Mouse (Mus musculus) fibroblast of lung, adult 2 months (primary cell): Measurements from ENCODE around the gene Noa1.

Experiments used
- DNase-seq: peaks from one replicate; pipeline ENCODE4 v3.0.0-alpha.2; 2011; ENCODE audit warnings: low read depth

Gene Noa1

DNA sequence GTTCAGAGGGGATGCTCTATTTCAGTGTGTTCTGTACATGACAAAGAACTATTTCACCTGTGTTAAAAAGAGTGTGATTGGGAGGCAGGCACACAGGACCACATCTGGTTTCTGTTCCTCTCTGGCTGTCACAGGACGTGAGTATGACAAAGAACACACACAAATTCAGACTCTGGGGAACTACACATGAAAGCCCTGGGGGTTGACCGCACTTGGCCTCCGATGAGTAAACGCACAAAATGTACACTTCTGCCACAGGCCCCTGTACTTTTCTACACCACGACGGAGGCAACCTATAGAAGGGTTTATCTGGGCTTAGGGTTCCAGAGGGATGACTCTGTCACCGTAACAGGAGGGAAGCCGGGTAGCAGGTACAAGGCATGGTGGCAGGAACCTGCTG, 20.2 kb downstream of the Noa1 start:
- no peak for DNase-seq

DNA sequence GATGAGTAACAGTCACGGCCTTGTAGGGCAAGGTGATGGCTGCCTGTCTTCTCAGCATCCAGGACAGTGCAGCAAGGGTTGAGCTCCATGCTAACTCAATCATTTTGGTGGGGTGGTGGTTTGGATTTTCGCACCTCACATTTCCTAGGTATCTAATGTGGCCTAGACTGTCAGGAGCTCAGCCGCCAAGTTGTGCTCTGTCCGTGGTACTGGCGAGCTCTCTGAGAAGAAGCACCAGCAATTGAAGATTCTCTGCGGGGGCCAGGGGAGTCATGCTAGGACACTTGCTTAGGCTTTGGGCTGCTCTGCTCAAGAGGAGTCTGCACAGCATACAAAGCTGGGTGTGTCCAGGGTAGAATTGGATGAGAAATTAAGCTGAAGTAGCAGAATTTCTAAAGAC, 22.0 kb downstream of the Noa1 start:
- no peak for DNase-seq

DNA sequence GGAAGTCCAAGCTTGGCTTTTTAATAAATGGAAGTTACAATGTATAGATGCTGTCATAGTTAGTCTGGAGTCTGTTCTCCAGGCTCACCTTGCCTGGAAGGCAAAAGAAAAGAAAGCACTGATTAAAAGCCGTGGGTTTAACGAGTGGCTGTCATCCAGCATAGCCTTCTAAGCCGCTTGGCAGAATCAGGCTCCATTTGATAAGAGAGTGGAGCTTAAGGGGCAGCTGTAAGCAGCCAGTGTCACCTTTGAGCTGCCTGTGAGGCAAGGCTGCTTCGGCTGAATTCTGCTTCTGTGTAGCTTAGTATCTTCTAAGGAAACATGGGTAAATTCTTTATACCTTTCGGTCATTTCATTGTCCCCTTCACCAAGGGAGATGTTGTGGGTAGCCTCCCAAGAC, 23.0 kb downstream of the Noa1 start:
- DNase-seq = no peak

DNA sequence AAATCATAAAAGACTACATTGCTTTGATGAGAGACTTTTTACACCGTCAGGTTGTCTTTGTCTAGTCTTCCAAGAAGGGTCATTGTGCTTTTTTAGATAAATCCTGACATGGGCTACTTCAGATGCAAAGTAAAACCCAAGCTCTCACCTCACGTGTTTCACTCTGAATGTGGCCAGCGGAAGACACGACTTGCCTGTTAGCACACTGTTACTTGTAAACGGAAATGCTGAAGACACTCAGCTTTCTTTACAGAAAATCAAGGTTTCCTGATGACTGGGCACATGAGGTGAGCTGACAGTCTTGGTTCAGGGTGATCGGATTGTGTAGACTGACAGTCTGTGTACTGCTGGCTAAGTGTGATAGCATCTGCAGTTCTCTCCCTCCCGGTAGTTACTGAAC, 24.2 kb downstream of the Noa1 start:
- no peak for DNase-seq

DNA sequence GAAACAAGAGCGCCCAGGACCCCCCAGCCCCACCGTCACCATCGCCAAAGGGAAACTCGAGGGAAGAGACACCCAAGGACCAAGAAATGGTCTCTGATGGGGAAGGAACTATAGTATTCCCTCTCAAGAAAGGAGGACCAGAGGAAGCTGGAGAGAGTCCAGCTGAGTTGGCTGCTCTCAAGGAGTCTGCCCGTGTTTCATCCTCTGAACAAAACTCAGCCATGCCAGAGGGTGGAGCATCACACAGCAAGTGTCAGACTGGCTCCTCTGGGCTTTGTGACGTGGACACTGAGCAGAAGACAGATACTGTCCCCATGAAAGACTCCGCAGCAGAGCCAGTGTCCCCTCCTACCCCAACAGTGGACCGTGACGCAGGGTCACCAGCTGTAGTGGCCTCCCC, 27.6 kb downstream of the Noa1 start:
- DNase-seq = no peak

DNA sequence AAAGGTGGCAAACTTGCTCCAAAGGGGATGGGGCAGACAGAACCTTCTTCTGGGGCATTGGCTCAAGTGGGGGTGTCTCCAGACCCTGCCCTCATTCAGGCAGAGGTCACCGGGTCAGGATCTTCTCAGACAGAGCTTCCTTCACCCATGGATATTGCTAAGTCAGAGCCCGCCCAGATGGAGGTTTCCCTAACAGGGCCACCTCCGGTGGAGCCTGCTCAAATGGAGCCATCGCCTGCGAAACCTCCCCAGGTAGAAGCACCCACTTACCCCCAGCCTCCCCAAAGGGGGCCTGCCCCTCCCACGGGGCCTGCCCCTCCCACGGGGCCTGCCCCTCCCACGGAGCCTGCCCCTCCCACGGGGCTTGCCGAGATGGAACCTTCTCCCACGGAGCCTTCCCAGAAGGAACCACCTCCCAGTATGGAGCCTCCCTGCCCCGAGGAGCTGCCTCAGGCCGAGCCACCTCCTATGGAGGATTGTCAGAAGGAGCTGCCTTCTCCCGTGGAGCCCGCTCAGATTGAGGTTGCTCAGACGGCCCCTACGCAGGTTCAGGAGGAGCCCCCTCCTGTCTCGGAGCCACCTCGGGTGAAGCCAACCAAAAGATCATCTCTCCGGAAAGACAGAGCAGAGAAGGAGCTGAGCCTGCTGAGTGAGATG, 28.2 kb downstream of the Noa1 start:
- DNase-seq = no peak

DNA sequence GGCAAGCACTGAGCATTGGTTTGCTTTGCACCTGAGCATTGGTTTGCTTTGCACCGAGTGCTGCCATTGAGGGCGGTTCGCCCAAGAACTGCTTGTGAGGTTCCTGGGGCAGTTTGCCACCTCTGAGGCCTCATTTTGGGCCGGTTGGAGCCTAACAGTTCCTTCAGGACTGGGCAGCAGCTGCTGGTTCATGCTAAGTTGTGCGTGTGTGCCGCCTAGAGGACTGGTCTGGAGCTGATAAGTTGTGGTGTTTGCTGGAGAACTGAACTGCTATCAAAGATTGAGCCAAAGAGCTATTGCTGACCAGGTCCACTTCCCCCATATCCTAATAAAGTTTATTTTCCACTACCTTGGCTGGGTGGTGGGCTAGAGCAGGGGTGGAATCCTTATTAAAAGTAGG, 32.7 kb downstream of the Noa1 start:
- DNase-seq = no peak

DNA sequence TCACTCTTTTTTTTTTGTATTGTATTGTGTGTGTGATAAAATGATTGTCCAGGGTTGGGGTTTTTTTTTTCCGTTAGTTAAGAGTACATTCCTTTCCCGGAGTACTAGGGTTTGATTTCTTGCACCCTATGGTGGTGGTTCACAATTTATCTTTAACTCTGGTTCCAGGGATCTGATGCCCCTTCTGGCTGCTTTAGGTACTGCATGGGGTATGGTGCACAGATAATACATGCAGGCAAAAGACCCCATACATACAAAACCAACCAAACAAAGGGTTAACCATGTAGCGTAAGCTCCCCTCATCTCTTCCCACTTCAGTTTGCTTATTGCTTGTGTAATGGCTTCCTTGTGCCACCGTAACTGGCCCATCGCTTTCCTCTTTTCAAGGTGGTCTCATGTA, 33.9 kb downstream of the Noa1 start:
- DNase-seq = no peak

DNA sequence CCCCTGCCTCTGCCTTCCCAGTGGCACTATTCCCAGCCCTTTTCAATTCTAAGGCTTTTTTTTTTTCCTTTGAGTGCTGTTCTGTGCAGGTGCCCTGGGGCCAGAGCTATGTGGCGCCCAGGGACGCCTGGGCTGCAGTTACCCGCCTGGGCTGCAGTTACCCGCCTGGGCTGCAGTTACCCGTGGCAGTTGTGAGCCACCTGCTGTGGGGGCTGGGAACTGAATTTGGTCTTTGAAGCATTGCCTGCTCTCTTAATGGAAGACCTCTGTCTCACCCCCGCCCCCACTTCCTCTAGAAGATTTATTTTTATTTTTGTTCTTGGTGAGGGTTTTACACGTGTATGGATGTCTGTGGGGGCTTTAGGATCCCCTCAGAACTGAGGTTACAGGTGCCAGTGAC, 36.7 kb downstream of the Noa1 start:
- no peak for DNase-seq

DNA sequence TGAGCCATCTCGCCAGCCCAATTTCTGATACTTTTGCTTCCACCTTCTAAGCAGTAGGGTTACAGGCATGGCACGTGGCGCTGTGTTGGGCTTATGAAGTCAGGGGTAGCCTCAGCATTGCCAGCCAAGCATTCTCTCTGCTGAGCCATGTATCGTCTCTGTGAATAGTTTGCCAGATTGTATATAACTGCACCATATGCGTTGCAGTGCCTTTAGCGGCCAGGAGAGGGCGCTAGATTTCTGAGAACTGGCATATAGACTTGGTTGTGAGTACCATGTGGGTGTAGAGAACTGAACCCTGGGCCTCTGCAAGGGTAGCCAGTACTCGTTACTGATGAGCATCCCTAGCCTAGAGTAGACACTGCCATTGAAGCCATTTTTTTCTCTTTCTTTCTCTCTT, 40.5 kb downstream of the Noa1 start:
- no peak for DNase-seq

DNA sequence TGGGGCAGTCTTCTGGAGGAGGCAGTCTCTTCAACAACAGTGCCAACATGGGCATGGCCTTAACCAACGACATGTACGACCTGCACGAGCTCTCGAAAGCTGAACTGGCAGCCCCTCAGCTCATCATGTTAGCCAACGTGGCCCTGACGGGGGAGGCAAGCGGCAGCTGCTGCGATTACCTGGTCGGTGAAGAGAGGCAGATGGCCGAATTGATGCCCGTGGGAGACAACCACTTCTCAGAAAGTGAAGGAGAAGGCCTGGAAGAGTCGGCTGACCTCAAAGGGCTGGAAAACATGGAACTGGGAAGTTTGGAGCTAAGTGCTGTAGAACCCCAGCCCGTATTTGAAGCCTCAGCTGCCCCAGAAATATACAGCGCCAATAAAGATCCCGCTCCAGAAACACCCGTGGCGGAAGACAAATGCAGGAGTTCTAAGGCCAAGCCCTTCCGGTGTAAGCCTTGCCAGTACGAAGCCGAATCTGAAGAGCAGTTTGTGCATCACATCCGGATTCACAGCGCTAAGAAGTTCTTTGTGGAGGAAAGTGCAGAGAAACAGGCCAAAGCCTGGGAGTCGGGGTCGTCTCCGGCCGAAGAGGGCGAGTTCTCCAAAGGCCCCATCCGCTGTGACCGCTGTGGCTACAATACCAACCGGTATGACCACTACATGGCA, 41.8 kb downstream of the Noa1 start:
- no peak for DNase-seq

DNA sequence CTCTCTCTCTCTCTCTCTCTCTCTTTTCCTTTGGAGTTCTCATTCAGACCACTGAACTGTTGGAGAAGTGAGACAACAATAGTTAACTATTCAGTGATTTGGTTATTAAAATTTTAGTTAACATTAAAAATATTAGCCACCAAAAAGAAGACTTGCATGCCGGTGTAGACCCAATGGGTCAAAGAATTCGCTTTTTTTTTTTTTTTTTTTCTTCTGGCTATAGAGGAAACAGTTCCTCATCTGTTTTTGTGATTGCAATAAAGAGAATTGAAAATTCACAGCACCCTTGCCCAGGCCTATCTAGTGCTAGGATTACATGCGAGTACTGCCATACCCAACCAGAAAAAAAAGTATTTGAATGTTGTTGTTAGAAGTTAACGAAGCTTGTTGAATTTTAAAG, 42.4 kb downstream of the Noa1 start:
- DNase-seq = no peak

DNA sequence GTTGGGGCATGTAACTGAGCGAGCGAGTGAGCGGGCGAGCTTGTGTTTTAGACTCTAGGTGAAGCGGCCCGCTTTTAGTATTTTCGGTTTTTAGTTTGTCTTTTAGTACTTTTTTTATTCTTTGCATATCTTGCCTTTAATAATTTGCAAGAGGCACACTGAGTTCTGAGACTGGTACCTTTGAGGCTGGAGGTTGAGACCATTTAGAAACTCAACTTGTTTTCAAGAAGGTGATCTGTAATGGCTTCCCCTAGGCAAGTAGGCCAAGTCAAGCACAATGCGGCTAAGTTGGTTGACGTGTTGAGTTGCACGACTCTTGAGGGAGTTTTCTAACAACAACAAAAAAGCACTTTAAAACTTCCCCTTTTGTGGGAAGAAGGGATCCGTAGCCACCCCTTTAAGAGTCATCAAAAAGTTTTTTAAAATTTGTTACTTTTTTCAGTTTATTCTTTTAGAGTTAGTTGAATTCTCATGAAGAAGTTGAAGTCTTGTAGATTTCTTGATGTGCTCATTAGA, 42.9 kb downstream of the Noa1 start:
- DNase-seq = no peak

DNA sequence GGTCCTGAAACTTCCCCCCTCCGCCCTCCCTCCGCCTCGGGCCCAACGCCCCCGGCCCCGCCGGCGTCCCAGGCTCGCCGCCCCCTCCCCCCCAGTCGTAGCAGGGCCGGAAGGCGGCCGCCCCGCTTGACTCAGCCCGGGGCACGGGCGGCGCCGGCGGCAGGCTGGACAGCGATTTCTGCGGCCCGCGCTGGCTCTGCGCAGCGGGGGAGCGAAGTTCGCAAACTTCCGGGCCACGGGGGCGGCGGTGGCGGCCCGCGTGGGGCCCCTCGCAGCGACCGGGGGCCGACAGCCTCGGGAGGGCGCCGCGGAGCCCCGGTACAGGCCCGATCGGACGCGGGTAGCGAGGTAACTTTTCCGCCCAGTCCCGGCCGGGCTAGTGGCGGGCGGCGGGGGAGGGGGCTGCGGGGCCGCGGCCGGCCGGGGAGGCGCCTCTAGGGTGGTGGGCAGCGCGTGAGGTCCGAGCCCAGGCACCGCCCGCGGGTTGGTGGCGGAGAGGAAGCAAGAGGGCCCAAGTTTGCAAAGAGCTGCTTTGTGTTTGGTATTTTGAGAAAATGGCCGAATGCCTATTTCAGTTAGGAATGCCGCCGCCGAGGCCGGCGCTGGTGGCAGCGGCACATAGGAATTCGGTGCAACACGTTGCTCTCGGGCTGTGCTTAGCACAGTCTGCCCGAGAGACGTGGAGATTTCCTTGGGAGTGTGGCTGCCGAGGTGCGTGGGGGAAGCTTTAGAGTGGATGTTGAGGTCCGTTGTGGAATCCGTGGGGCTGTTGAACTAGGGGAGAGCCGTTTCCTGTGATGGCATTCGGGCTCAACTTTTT, 43.6 kb downstream of the Noa1 start:
- DNase-seq = no peak

DNA sequence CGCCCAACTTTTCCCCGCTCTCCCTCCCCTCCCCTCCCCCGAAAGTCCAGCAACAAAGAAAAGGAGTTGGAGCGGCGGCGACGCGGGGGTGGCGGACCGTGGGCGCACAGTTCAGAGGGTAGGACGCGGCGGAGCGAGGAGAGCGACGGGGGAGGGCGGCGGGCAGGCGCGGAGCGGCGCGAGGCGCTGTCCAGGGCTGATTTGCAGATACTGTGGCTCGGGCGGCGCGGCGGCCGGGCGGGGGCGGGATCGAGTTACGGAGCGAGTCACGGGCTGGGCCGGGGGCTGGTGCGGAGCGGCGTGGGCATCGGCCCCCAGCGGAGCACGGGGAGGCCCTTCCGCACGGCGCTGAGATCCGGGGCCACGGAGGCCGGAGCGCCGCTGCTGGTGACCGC, 44.2 kb downstream of the Noa1 start:
- no peak for DNase-seq

DNA sequence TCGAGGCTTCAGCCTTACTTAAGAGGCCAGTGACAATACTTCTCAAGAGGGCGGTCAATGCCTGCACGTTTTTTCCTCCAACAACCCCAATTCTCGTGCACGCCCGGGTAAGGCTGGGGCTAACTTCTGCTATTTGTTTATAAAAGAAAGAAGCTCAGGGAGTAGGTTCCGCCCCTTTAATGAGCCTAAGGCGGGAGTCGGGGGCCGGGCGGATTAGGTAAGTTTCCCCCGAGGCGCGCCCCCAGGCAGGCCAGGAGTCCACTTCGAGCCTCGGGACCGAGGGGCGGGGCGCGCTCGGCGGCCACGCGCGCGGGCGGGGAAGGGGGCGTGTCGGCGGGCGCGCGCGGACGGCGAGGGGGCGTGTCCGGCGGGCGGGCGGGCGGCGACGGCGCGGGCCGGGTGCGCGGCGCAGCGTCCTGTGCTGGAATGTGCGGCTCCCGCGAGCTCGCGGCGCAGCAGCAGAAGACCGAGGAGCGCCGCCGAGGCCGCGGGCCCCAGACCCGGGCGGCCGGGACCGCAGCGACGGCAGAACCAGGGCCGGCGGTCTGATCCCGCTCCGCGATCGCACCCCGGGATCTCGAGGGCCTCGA, 44.7 kb downstream of the Noa1 start, which contains the start of gene Rest:
Rest (plus strand) TSS at position 411 of the 590 bp plus-strand sequence.
- no peak for DNase-seq

DNA sequence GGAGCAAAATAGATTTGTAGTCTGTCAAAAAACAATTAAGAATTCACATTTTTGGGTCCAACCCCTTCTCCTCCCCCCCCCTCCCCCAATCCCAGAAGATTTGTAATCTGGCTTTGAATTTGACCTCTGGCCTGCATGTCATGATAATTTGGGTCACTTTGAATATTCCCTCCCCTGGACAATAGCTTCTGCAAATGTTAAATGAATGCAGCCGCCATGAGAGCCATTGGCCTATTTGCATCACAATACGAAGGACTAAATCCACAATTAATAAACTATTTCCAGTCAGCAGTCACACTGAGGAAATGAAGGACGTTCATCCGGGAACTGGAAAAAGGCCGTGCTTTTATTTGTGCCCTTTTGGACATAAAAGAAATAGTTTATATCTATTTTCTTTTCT, 47.8 kb downstream of the Noa1 start:
- no peak for DNase-seq

DNA sequence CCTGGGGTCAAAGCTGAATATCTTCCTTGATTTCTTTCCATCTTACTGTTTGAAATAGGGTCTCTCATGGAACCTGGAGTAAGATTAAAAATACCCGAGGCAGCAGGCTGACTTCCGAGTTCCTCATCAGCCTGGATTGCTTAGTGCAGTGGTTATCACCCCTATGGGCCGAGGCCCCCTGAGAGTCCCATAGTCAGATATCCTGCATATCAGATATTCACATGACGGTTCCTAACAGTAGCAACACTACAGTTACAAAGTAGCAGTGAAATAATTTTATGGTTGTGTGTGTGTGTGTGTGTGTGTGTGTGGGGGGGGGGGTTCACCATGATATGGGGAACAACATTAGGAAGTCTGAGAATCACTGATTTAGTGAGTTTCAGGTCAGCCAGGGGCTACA, 48.7 kb downstream of the Noa1 start:
- no peak for DNase-seq

DNA sequence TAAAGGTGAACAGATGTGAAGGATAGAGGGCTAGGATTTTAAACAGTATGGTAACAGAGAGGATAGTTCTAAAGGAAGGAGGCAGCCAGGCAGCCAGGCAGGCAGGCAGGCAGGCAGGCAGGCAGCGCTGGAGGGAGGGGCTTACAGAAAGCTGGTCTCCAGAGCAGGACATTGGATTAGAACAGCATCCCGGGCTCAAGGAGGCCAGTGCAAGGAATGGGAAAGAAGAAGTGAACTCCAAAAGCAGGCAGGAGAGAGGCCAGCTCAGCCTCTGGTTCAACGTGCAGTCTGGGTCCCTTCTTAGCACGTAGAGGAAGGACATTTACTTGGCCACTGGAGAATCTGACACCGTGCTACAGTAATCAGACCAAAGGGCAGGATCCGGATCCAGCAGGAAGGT, 49.7 kb downstream of the Noa1 start:
- DNase-seq = no peak

DNA sequence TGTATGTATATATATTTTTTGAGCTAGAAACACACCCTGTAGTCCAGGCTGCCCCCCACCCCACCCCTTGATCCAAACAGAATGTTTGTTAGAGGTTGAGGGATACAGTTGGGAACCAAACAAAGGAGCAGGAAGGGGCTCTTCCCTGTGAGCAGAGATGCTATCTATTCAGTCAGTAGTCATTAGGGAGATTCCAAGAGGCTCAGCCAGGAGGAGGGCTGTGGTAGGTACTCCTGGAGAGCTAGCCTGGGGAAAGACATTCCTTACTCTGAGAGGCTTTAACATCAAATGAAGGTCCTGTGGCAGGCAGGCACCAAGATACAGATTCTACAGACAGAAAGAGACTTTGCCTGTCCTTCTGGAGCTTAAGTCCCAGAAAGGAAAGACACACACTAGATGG, 50.6 kb downstream of the Noa1 start:
- DNase-seq = no peak

DNA sequence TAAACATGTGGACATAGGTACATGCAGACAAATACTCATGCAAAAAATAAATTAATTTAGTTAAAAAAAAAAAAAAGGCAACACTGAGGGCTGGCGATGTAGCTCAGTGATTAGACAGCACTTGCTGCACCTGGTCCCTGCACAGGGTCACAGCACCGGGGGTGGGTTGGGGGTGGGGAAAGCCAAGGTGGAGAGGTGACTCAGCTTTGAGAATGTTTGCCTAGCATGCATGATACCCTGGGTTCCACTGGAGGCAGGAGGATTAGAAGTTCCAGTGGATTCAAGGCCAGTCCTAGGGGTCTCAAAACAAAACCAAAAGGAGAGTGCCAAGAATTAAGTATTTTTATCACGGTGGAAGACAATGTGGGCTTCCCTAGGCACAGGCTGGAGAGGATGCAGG, 52.3 kb downstream of the Noa1 start:
- no peak for DNase-seq

DNA sequence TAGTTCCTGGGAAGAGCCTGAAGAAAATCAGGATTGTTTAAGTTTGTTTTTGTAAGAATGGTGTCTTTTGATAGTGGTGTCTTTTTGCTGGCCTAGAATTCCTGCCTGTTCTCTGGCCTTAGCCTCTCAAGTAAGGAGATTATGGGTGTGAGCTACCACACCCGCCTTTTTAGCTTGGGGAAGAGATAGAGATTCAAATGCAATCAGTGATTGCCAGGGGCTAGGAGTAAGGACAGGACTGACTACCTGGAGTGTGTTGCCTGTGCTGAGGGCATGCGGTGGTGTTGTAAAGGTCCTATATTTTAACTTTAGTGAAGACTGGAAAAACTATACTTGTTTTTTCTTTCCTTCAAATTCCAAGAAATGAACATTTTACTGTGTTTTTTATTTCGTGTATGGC, 55.5 kb downstream of the Noa1 start:
- no peak for DNase-seq

DNA sequence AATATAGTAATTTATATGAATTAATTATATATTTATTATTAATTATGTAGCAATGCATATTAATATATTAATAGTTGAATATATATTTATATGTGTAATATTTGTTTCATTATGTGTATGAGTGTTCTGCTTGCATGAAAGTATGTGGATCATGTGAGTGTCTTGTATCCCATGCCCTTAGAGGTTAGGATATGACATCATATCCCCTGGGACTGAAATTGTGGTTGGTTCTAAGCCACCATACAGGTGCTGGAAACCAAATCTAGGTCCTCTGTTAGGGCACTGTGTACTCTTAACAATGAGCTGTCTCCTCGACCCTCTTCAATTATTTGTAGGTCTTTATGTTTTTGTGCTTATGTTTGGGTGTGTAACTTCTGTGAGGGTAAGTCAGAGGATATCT, 56.7 kb downstream of the Noa1 start:
- DNase-seq = no peak
